Mouse (Mus musculus): ENCODE measurements around the gene Aqp9.

GRCm38 (mm10) chr9:71165061-71165460 lies 3.4 kb downstream of the Aqp9 start:
- no peak for TF ChIP-seq CTCF (IDR thresholded peaks at IDR 0.05; ENCODE audit: control insufficient read depth, insufficient read depth, insufficient read length)
- no peak for TF ChIP-seq FOSL1 (IDR thresholded peaks at IDR 0.05; ENCODE audit: insufficient read depth, low read length, poor library complexity, severe bottlenecking)
- no peak for TF ChIP-seq USF1 (IDR thresholded peaks at IDR 0.05; ENCODE audit: low read depth)
- no peak for TF ChIP-seq MAX (IDR thresholded peaks at IDR 0.05)
- TF ChIP-seq MYOD1 (IDR thresholded peaks at IDR 0.05; ENCODE audit: control insufficient read depth, insufficient read length, low read depth): no peak
- no peak for TF ChIP-seq CEBPB (IDR thresholded peaks at IDR 0.05; ENCODE audit: low read depth)
- no peak for TF ChIP-seq MYOG (IDR thresholded peaks at IDR 0.05; ENCODE audit: control insufficient read depth, extremely low read depth, insufficient read length)
